Mouse (Mus musculus) bone marrow, adult 2 months (tissue): Measurements from ENCODE around the gene Tcte2.

Experiments used
- CTCF ChIP-seq: fragments of 200-500 bp; IDR thresholded peaks from 2 replicates; pipeline ENCODE4 v1.5.1; 2011; ENCODE audit warnings: low read length, control low read depth; ENCODE audit not compliant: control insufficient read depth, insufficient read depth
- POLR2A ChIP-seq: fragments of 200-500 bp; IDR thresholded peaks from 2 replicates; pipeline ENCODE4 v1.6.1; 2011; ENCODE audit warnings: low read depth, mild to moderate bottlenecking, control low read depth, low read length, borderline replicate concordance; ENCODE audit not compliant: control insufficient read depth

- TF ChIP-seq CTCF (no peak), POLR2A (no peak)
These were observed 20.8 kb downstream of the Tcte2 start for GRCm38 (mm10) chr17:13740796-13741195.
